Mouse (Mus musculus): ENCODE data around the gene Pole. TPM values are rescaled to one million over a fixed set of nuclear protein-coding genes. Genes with fewer than 3 reads are reported as not detected.

Gene Pole
- total RNA-seq, 1 experiment from 2014 or later = 6.1 TPM

GRCm38 (mm10) chr5:110330508-110330907 is 44.4 kb downstream of the Pole start:
- ATAC-seq (ENCODE audit: extremely low read depth, insufficient number of reproducible peaks, low FRiP score, poor library complexity, severe bottlenecking) = no peak

DNA sequence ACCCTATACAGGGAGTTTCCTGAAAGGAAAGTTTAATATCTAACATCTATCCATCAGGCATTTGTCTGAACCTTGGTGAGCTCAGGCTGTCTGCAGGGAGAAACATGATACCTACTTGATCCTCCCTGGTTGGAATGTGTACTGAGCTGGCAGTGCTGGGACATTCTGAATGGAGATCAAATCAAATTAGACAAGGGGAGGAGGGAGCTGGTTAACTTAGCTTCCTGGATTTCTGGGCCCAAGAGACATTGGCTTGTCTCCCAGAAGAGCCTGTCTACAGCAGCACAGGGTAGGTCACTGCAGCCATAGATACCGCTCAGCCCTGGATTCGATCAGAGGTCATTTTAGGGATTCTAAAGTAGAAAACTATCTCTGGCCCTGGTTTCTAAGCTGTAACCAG is 52.7 kb downstream of the Pole start:
- ATAC-seq (ENCODE audit: extremely low read depth, insufficient number of reproducible peaks, low FRiP score, poor library complexity, severe bottlenecking) = no peak

DNA sequence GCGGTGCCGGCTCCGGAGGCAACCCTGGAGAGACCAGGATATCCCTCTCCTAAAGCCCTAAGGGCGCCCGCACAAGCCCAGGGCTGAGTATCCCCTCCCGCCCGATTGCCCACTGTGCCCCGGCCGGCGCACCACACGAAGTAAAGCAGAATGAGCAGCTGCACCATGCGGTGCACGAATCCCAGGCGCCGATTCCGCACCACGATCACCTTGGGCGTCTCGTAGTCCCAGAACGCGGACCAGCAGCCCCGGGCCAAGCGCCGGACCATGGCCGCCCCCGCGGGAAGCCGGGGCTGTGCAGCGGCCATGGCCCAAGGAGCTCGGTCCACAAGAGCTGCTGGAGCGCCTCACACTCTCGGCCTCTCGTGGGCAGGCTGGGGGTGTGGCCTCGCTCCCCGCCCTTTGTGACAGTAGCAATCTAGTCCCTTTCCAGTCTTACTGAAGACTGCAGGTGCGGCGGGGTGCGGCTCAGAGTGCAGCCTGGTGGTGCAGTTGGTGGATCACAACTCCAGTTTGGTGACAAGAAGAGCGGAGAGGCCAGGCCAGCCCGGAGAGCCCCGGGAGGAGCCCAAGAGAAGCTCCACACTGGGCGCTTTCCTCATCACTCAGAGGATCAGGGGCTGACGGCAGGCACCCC is 56.7 kb downstream of the Pole start, which contains the start of gene P2rx2:
P2rx2 (minus strand) TSS at position 565 of the 637 bp plus-strand sequence.
- ATAC-seq (ENCODE audit: extremely low read depth, insufficient number of reproducible peaks, low FRiP score, poor library complexity, severe bottlenecking) = no peak

DNA sequence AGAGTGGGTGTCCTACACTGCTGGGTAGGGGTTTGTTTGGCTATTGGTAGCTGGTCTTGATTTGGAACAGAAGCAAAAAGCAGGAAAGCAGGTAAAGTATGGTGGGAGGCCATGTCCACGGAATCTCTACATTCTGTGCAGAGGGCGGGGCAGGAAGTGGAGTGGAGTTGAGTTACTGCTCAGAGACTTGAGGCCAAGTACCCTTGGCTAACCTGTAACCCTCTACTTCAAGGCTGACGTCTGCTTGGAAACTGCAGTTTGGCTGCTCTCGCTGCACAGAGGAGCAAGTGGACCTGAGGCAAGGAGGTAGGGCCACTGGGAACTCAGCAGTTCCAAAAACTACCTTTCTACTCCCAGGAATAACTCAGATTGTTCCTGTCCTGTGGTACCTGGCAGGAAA is 58.4 kb downstream of the Pole start, which contains the start of gene Lrcol1:
Lrcol1 (plus strand) TSS at position 207 of the 400 bp plus-strand sequence.
- no peak for ATAC-seq (ENCODE audit: extremely low read depth, insufficient number of reproducible peaks, low FRiP score, poor library complexity, severe bottlenecking)

DNA sequence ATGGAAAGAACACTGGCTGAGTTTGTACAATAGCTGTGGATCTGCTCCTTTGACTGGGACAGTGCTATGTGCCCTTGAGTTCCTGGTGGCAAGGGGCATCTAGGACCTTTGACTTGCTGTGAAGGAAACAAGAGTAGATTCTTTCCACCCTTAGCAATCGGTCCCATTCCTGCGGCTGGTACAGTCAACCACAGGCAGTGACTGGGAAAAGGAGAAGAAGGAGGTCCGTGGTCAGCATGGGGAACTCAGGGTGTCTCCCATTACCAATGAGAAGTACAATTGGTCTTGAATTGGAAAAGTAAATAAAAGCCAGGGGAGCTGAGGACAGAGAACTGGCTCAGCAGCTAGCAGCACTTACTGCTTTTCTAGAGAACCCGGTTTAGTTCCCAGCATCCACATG is 59.4 kb downstream of the Pole start:
- no peak for ATAC-seq (ENCODE audit: extremely low read depth, insufficient number of reproducible peaks, low FRiP score, poor library complexity, severe bottlenecking)

DNA sequence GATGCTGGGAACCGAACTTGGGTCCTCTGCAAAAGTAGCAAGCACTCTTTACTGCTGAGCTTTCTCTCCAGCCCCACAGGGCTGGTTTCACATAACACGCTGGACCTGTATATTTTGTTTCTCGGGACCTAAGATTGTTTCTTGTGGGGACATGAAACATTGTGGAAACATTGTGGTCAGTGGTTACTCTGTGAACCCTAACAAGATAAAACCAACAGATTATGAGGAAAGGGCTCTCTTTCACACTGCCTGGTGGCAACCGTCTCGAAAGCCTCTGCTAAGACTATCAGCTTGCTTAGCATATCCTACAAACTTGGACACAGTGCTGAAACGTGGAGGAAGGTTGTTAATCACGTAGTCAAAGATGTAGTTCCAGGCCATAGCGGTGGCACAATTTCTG is 60.9 kb downstream of the Pole start:
- no peak for ATAC-seq (ENCODE audit: extremely low read depth, insufficient number of reproducible peaks, low FRiP score, poor library complexity, severe bottlenecking)

- ATAC-seq (ENCODE audit: extremely low read depth, insufficient number of reproducible peaks, low FRiP score, poor library complexity, severe bottlenecking) = no peak
Observed at GRCm38 (mm10) chr5:110354716-110355115, 68.6 kb downstream of the Pole start.

DNA sequence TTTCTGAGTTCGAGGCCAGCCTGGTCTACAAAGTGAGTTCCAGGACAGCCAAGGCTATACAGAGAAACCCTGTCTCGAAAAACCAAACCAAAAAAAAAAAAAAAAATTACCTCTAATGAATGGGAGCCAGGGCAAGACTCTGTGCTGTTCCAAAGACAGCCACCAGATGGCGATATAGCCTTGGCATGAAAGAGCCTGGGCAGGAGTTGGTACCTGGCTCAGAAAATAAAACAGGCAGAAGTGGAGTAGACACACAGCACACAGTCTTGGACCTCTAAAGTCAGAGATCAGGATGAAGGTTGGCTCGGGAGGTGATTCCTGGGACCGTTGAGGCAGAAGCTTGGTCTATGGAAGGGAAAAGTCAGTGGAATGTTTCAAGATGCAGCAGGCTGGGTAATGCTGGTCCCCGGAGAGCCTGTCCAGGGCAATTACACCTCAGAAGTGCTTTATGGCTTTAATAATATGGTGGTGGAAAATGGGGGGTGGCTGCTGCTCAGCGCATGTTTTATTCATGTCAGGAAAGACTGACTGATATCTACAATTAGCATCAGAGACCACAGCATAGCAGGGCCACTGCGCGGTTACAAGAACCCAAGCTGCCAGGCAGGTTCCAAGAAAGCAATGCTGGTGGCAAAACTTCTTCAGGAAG is 71.5 kb downstream of the Pole start:
- ATAC-seq (ENCODE audit: extremely low read depth, insufficient number of reproducible peaks, low FRiP score, poor library complexity, severe bottlenecking) = peak; percentile 66

DNA sequence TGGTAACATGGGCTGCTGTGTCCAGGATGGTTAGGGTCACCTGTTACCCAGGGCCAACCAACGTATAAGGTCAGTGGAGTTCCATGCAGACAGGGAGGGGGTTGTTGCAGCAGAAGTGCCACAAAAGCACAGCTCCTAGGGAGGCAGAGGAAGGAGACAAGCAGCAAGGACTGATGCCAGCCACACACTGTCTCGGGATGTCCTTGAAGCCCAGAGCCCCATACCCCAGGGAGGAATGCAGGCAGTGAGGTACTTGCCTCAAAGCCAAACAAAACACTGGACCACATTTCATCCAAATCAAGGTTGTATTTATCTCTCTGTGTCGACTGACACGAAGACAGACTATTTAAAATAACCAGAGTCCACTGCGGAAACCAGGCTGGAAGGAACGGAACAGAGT is 75.4 kb downstream of the Pole start:
- ATAC-seq (ENCODE audit: extremely low read depth, insufficient number of reproducible peaks, low FRiP score, poor library complexity, severe bottlenecking) = no peak

- ATAC-seq (ENCODE audit: extremely low read depth, insufficient number of reproducible peaks, low FRiP score, poor library complexity, severe bottlenecking) = no peak
Observed at GRCm38 (mm10) chr5:110362813-110363178, 76.7 kb downstream of the Pole start.

GRCm38 (mm10) chr5:110363179-110363821 is 77.2 kb downstream of the Pole start:
- peak; percentile 23; the same call in 1 of the 2 replicates for ATAC-seq (ENCODE audit: extremely low read depth, insufficient number of reproducible peaks, low FRiP score, poor library complexity, severe bottlenecking)

GRCm38 (mm10) chr5:110363822-110364545 is 77.9 kb downstream of the Pole start:
- ATAC-seq (ENCODE audit: extremely low read depth, insufficient number of reproducible peaks, low FRiP score, poor library complexity, severe bottlenecking) = no peak

- no peak for ATAC-seq (ENCODE audit: extremely low read depth, insufficient number of reproducible peaks, low FRiP score, poor library complexity, severe bottlenecking)
Observed at GRCm38 (mm10) chr5:110376802-110377433, 90.8 kb downstream of the Pole start.

- no peak for ATAC-seq (ENCODE audit: extremely low read depth, insufficient number of reproducible peaks, low FRiP score, poor library complexity, severe bottlenecking)
Observed at GRCm38 (mm10) chr5:110378181-110378583, 92.1 kb downstream of the Pole start.

- no peak for ATAC-seq (ENCODE audit: extremely low read depth, insufficient number of reproducible peaks, low FRiP score, poor library complexity, severe bottlenecking)
Observed at GRCm38 (mm10) chr5:110379086-110379485, 93.0 kb downstream of the Pole start.

DNA sequence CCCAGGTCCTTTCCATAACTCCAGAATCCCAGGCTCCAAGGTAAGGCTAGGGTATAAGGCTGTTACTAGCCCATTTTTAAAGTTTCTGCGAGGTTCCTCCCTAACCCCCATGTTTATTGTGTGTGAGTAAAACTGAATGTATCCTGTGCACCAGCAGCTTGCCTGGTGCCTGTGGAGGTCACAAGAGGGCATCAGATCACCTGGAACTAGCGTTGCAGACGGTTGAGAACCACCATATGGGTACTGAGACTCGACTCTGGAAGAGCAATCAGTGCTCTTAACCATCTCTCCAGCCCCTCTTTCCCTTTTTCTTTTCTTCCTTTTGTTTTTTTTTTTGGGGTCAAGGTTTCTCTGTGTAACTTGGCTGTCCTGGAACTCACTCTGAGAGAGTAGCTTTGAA is 93.7 kb downstream of the Pole start:
- no peak for ATAC-seq (ENCODE audit: extremely low read depth, insufficient number of reproducible peaks, low FRiP score, poor library complexity, severe bottlenecking)

DNA sequence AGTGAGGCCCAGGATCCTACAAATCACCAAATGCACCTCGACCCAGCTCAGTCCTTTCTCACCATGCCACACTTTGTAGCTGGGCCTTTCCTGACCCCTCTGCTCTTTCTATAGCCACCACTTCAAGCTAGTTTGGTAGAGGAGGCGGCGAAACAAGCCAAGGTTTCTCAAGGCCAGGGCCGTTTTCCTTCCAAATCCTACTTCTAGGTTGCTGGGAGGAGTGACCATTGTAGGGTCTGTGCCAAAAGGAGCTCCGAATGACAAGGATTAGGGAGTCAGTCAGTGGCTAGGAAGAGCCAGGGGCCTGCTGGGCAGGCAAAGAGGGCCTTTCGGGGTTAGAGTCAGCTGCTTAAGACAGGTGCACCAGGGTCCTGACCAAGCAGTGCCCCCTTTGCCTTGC is 98.4 kb downstream of the Pole start:
- no peak for ATAC-seq (ENCODE audit: extremely low read depth, insufficient number of reproducible peaks, low FRiP score, poor library complexity, severe bottlenecking)

GRCm38 (mm10) chr5:110385263-110385662 is 99.2 kb downstream of the Pole start:
- no peak for ATAC-seq (ENCODE audit: extremely low read depth, insufficient number of reproducible peaks, low FRiP score, poor library complexity, severe bottlenecking)

Measured in neutrophil, adult 5-6 weeks (primary cell).